Mouse (Mus musculus) lung, adult 2 months (tissue): ENCODE data around the gene Rab40c.

ENCODE experiments used
- CTCF ChIP-seq: fragments of 200-500 bp; IDR thresholded peaks from 2 replicates; pipeline ENCODE4 v1.5.1; 2011; ENCODE audit warnings: mild to moderate bottlenecking, low read length, control low read depth; ENCODE audit not compliant: insufficient read depth
- POLR2A ChIP-seq: fragments of 200-500 bp; IDR thresholded peaks from 2 replicates; pipeline ENCODE4 v1.6.1; 2011; ENCODE audit warnings: low read depth, mild to moderate bottlenecking, control low read depth, low read length, borderline replicate concordance; ENCODE audit errors: extremely low read depth

DNA sequence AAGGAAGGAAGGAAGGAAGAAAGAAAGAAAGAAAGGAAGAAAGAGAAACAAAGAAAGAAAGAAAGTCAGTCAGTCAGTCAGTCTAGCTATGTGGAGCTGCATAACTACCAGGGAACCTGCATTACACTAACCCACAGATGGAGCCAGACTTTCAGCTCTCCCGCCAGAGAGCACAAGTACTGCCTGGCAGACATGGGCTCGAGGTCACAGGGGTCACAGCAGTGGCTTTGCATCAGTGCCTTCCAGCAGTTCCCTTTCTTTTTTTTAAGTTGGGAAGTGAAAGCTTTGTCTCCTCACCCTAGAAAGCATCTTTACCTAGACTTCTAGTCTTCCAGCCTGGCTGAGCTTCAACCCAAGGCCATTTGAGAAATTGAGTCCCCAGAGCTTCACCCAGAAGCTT is 24.1 kb downstream of the Rab40c start:
- TF ChIP-seq POLR2A (no peak), CTCF (no peak)
